In the genomic region with DNA sequence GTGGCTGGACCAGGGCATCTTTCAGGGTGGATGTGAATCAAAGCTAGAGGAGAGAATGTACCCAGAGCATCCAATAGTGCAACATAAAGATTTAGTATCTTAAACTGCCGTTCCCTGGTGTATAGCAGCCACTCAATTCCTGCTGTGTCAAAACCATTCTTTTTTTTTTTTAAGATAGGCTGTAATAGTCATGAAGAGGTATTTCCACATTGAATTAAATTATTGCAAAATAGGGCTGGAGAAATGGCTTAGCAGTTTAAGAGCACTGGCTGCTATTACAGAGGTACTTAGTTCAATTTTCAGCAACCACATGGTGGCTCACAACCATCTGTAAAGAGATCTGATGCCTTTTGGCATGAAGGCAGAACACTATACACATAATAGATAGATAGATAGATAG, we compare ENCODE assay signal across 21 mouse cellular contexts.
DNase-seq lines count a peak whose midpoint lies in the region; ATAC-seq and TF ChIP-seq lines count a peak whose summit lies in the region.
"Had no signal": no experiment of that assay in that cellular context is flagged by ENCODE, and none has a peak within 500 bp of the region (broad histone marks: within the 10 kb centered on the region; RNA-seq: fewer than 3 reads in every experiment).

No protein-coding gene starts in this region.

- ATAC-seq in lung, postnatal 0 days, result peak; percentile 54
- ATAC-seq: activated CD4-positive, CD25-positive, alpha-beta regulatory T cell, adult 4 months; CD4-positive, CD25-positive, alpha-beta regulatory T cell, adult 4 months; Patski had no signal

- no peaks in the 10 kb centered on the region for H3K27me3 ChIP-seq in lung, postnatal 0 days (replicated peaks; ENCODE audit: insufficient read depth, low read length)
- H3K27me3 ChIP-seq: CH12.LX, Patski had no signal

- 80% methylated on average over 1 of the region's 1 CpGs for WGBS in lung, postnatal 0 days

- no peak overlapping the region for H3K27ac ChIP-seq in lung, postnatal 0 days (ENCODE audit: low read length)

- no peak overlapping the region for H3K4me2 ChIP-seq in lung, postnatal 0 days (replicated peaks; ENCODE audit: low read depth, low read length)

- no peak overlapping the region for H3K9ac ChIP-seq in lung, postnatal 0 days (replicated peaks; ENCODE audit: low read depth)

- H3K4me1 ChIP-seq in lung, postnatal 0 days (ENCODE audit: insufficient read depth, low read depth, low read length), result no peaks in the 10 kb centered on the region

- no peak overlapping the region for H3K4me3 ChIP-seq in lung, postnatal 0 days (ENCODE audit: low read depth, low read length)

- no peaks in the 10 kb centered on the region for H3K36me3 ChIP-seq in lung, postnatal 0 days (ENCODE audit: insufficient read depth, low read length)
- H3K36me3 ChIP-seq: G1E had no signal

- no peak for TF ChIP-seq CTCF in lung, postnatal 0 days (IDR thresholded peaks at IDR 0.05)

- no peaks in the 10 kb centered on the region for H3K9me3 ChIP-seq in lung, postnatal 0 days (ENCODE audit: low read length)

- 0 out of 2 replicates have a peak, but pooled peaks have one; percentile 36 for TF ChIP-seq EP300 in lung, postnatal 0 days (IDR thresholded peaks at IDR 0.05)

- peak; percentile 70 for DNase-seq in lung, postnatal 0 days (ENCODE audit: low spot score)
- DNase-seq in lung, postnatal 10 days, result no peak
- peak; percentile 5 for DNase-seq in lung, postnatal 25 days (ENCODE audit: low spot score)
- no peak for DNase-seq in lung, postnatal 4 days
- DNase-seq in lung, postnatal 36 days, result peak; percentile 1
- no peak for DNase-seq in lung, postnatal 14 days
- DNase-seq: adrenal gland, adult 2 months; adrenal gland, adult 8-10 months; adrenal gland, postnatal 10 days; adrenal gland, postnatal 14 days; adrenal gland, postnatal 25 days; adrenal gland, postnatal 36 days; B cell, adult 2 months; cerebellum, adult 11 months; cerebellum, adult 11-12 months; cerebellum, adult 18-20 months had no signal

Comparison
In these comparisons a context has a peak if more than half of its experiments do, and no peak if none do; other contexts are left out.
1. DNase-seq: peak in lung, postnatal 0 days (single experiment), lung, postnatal 25 days (single experiment) and lung, postnatal 36 days (single experiment); none in lung, postnatal 10 days (single experiment), lung, postnatal 4 days (0 of 2) and lung, postnatal 14 days (single experiment).